Mouse (Mus musculus) midbrain, embryonic 14.5 days (tissue): ENCODE measurements at regions not wholly inside any gene's neighbourhood (a gene's known extent, or its start where the extent isn't known, plus 50 kb on each side); places are given as distances from the start of the nearest gene placed in this dataset.

Source experiments
- ATAC-seq: fragments of 200-750 bp; cut with Nextera tagmentation; 2 replicates; pipeline ENCODE4 v1.8.0; 2017; ENCODE audit warnings: moderate number of reproducible peaks, moderate library complexity; ENCODE audit not compliant: low FRiP score, low TSS enrichment
- DNase-seq: peaks from one replicate; pipeline ENCODE4 v3.0.0-alpha.2; 2015
- H3K27ac ChIP-seq: fragments of 300-500 bp; sonication (generic); replicated peaks from 2 replicates; pipeline ENCODE4 v1.5.1; 2014; ENCODE audit warnings: mild to moderate bottlenecking, low read depth, low read length, moderate library complexity
- H3K27me3 ChIP-seq: fragments of 300-500 bp; sonication (generic); 2 replicates; pipeline ENCODE4 v1.6.1; 2014; ENCODE audit warnings: low read length, control low read depth, mixed read lengths; ENCODE audit not compliant: control insufficient read depth, insufficient read depth
- H3K36me3 ChIP-seq: fragments of 300-500 bp; sonication (generic); 2 replicates; pipeline ENCODE4 v1.6.1; 2014; ENCODE audit warnings: low read length, control low read depth; ENCODE audit not compliant: control insufficient read depth, insufficient read depth
- H3K4me1 ChIP-seq: fragments of 300-500 bp; sonication (generic); 2 replicates; pipeline ENCODE4 v1.6.1; 2014; ENCODE audit warnings: mild to moderate bottlenecking, antibody characterized with exemption, low read length, control low read depth; ENCODE audit not compliant: control insufficient read depth, insufficient read depth
- H3K4me2 ChIP-seq: fragments of 300-500 bp; sonication (generic); 2 replicates; pipeline ENCODE4 v1.6.1; 2014; ENCODE audit warnings: mild to moderate bottlenecking, low read length, moderate library complexity
- H3K4me3 ChIP-seq: fragments of 300-500 bp; sonication (generic); replicated peaks from 2 replicates; pipeline ENCODE4 v1.5.1; 2014; ENCODE audit warnings: low read depth, low read length
- H3K9ac ChIP-seq: fragments of 300-500 bp; sonication (generic); replicated peaks from 2 replicates; pipeline ENCODE4 v1.6.1; 2014; ENCODE audit warnings: mild to moderate bottlenecking, low read length, moderate library complexity
- H3K9me3 ChIP-seq: fragments of 300-500 bp; sonication (generic); 2 replicates; pipeline ENCODE4 v1.6.1; 2016; ENCODE audit warnings: low read length, control low read depth, mixed read lengths; ENCODE audit not compliant: control insufficient read depth
- WGBS: fragments of 180-500 bp; shearing (Covaris S2); extraction: QIAGEN DNeasy Blood & Tissue Kit; methylation state at CpG from one replicate; pipeline ENCODE4 v1.1.7; 2014; 5-methylcytosine and 5-hydroxymethylcytosine counted together

DNA sequence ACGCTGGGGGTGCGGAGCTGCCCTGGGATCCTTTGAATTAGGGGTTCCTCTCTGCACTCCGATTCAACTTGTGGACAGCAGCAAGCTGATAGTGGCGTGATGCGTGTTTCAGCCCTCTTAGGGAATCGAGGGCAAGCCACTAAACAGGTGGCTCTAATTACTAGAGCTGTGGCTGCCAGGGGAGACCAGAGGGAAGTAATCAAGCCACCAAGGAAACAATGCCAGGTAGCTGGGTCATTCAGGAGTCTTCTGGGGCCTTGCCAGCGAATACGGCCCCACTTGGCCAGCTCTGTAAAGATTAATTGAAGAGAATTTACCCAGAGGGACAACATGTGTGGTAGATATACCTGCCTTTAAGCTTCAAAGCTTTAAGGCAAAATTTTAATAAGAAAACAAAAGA is 123.2 kb downstream of the Ifng start:
- Histone ChIP-seq H3K27me3 (no peaks in the 10 kb centered on the region), H3K9ac (no peak overlapping the region), H3K36me3 (no peaks in the 10 kb centered on the region), H3K9me3 (no peaks in the 10 kb centered on the region), H3K27ac (no peak overlapping the region), H3K4me2 (no peak overlapping the region), H3K4me1 (no peaks in the 10 kb centered on the region), H3K4me3 (no peak overlapping the region)
- WGBS: 78% methylated on average over 8 of the region's 8 CpGs
- DNase-seq (no peak), ATAC-seq (no peak)

DNA sequence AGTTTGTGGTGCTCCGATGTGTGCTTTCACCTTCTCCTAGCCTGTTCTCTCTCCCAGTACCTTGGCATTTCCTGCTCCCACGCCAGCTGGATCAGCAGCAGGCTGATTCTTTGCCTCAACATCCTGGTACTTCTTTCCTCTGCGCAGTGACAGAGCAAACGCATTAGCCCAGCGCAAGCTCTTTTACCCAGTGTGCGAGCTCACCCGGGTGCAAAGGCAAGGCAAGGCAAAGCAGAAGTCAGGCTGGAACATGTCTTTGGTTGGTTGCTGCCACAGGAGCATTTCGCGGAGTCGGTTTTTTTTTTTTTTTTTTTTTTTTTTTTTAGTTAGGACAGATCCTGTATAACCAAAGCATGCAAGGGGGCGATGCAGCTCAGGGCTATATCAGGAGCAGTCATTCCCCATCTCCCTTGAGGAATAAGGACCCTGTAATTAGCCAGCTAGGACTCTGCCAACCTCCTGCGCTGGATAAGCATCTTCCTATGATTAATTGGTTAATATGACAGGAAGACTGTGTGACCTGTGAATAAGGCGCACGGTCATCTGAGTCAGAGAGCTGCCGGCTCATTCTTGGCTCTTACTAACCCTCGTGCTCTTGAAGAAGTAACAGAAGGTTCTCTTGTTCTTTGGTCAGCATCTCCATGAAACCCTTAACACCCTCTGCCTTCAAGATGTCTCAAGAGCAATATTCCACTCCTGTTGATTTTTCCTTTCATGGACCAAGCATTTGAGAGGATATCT is 123.9 kb downstream of the Ifng start:
- no peak overlapping the region for H3K27ac ChIP-seq
- H3K36me3 ChIP-seq: no peaks in the 10 kb centered on the region
- no peak overlapping the region for H3K4me3 ChIP-seq
- no peak for ATAC-seq
- no peaks in the 10 kb centered on the region for H3K4me1 ChIP-seq
- no peak overlapping the region for H3K4me2 ChIP-seq
- H3K9ac ChIP-seq: no peak overlapping the region
- DNase-seq: no peak
- no peaks in the 10 kb centered on the region for H3K27me3 ChIP-seq
- WGBS: 85% methylated on average over 16 of the region's 16 CpGs
- no peaks in the 10 kb centered on the region for H3K9me3 ChIP-seq

DNA sequence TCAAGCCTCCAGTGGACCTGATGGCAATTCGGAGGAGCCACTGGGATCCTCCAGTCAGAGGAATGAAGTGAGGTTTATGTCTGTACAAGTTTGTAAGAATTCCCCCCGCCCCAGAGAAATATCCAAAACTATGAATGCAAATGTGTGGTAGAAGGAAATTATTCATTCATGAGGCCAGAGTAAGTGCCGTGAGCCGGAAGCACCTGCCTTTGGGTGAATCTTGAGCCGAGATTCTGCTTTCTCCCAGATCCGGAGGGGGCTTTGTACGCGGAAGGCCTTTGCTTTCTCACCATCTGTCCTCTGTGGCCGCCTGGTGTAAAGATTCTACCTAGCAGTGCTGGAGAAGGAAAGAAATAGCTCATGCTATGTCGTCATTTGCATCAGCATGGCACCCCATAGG is 127.8 kb downstream of the Ifng start:
- Histone ChIP-seq H3K4me2 (no peak overlapping the region), H3K9ac (no peak overlapping the region), H3K4me3 (no peak overlapping the region), H3K4me1 (no peaks in the 10 kb centered on the region), H3K27ac (no peak overlapping the region), H3K27me3 (no peaks in the 10 kb centered on the region), H3K9me3 (no peaks in the 10 kb centered on the region), H3K36me3 (no peaks in the 10 kb centered on the region)
- DNase-seq (no peak), ATAC-seq (no peak)
- WGBS: 80% methylated on average over 10 of the region's 10 CpGs

DNA sequence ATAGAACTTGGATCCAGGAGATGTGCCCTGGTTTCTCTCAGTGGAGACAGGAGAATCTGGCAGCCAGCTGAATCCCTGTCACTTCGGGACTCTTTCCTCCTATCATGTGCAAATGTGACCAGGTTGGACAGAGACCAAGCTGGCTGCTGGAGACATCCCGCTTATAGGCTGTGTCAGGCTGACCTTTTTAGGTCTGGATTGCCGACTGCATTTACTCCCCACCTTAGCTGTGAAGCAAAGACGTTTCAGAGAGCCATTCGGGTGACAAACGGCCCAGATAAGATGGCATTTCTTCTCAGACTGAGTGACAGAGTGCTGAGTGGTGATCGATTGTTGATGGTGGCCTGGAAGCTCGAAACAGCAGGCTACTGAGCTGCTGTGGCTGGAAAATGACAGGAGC is 128.6 kb downstream of the Ifng start:
- H3K4me1 ChIP-seq: no peaks in the 10 kb centered on the region
- no peaks in the 10 kb centered on the region for H3K36me3 ChIP-seq
- H3K9me3 ChIP-seq: no peaks in the 10 kb centered on the region
- no peaks in the 10 kb centered on the region for H3K27me3 ChIP-seq
- DNase-seq (no peak), ATAC-seq (no peak)
- no peak overlapping the region for H3K4me2 ChIP-seq
- 69% methylated on average over 8 of the region's 8 CpGs for WGBS
- H3K9ac ChIP-seq: no peak overlapping the region
- H3K27ac ChIP-seq: no peak overlapping the region
- no peak overlapping the region for H3K4me3 ChIP-seq

DNA sequence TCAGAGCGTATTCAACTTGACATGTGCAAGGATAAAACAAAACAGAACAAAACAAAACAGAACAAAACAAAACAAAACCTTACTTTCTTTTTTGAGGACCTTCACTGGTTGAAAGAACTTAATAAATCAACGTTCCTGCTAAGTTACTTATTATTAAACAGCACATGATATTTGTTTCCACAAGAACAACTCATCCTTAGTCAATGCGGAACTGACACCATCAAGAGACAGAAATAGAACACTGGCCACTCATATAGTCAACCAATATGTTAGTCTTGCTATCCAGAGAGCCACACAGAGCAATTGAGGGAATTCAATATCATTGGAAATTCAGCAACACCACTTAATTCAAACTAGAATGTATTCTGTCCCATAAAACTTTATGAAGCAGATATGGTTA is 132.4 kb downstream of the Ifng start:
- Histone ChIP-seq H3K4me1 (no peaks in the 10 kb centered on the region), H3K36me3 (no peaks in the 10 kb centered on the region), H3K4me2 (no peak overlapping the region), H3K9me3 (no peaks in the 10 kb centered on the region), H3K27ac (no peak overlapping the region), H3K4me3 (no peak overlapping the region), H3K9ac (no peak overlapping the region), H3K27me3 (no peaks in the 10 kb centered on the region)
- WGBS: 82% methylated on average over 3 of the region's 3 CpGs
- ATAC-seq: no peak
- DNase-seq: no peak

DNA sequence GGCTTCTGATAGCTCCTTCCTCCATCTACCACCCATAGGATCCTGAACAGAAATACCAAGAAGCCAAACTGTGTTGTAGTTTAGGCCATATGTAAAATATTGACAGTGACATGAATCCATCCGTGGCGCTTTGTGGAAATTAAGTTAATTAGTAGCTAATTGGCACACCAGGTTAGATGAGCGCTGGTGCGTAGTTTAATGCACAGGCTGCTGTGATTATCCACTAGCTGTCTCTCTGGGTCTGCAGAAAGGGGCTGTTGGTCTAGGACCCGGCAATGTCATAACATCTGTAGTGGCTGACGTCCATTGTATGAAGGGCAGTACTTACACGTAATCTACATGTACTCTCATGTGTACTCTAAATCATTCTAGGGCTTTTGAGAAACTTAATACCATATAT is 134.7 kb downstream of the Ifng start:
- H3K4me2 ChIP-seq: no peak overlapping the region
- DNase-seq: no peak
- H3K36me3 ChIP-seq: no peaks in the 10 kb centered on the region
- 89% methylated on average over 7 of the region's 7 CpGs for WGBS
- no peak for ATAC-seq
- no peaks in the 10 kb centered on the region for H3K4me1 ChIP-seq
- H3K9me3 ChIP-seq: peaks cover 8% of the 10 kb centered on the region; the same call in 1 of the 2 replicates
- H3K27me3 ChIP-seq: no peaks in the 10 kb centered on the region
- no peak overlapping the region for H3K9ac ChIP-seq
- no peak overlapping the region for H3K4me3 ChIP-seq
- no peak overlapping the region for H3K27ac ChIP-seq

DNA sequence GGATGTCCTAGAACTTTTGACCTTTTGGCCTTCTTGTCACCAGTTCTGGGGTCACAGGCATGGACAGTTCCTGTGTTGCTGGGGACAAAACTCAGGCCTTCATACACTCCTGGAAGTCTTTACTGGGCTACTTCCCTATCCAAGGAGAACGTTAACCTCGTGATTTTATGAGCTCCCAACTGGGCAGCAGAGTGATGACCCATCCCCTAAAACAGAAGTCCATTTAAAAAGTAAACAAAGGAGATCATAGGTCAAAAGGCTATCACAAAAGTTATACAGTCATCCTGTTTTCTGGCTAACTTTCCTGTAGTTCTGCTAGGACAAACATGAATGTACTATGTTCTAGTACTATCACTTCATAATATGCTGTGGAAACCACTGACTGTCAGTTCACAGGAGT is 140.5 kb downstream of the Ifng start:
- Histone ChIP-seq H3K36me3 (no peaks in the 10 kb centered on the region), H3K9me3 (peaks cover 8% of the 10 kb centered on the region; the same call in 1 of the 2 replicates), H3K9ac (no peak overlapping the region), H3K27ac (no peak overlapping the region), H3K4me2 (no peak overlapping the region), H3K4me3 (no peak overlapping the region), H3K4me1 (no peaks in the 10 kb centered on the region), H3K27me3 (no peaks in the 10 kb centered on the region)
- 89% methylated on average over 2 of the region's 2 CpGs for WGBS
- no peak for ATAC-seq
- no peak for DNase-seq

DNA sequence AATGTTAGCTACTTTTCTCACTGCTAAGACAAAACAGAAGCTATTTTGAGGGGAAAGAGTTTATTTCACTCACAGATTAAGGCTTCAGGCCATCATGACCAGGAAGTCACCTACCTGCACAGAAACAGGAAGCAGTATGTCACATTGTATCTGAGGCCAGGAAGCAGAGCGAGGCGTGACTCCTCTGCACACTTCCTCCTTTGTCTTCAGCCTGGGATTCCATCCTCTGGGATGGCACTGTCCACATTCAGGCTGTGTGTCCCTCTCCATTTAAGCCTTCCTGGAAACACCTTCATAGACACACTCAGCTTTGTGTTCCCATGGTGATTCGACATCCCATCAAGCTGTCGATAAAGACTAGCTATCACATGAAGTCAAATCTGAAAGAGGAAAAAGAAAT is 145.0 kb downstream of the Ifng start:
- DNase-seq: no peak
- H3K4me1 ChIP-seq: no peaks in the 10 kb centered on the region
- H3K36me3 ChIP-seq: no peaks in the 10 kb centered on the region
- no peak overlapping the region for H3K9ac ChIP-seq
- no peaks in the 10 kb centered on the region for H3K9me3 ChIP-seq
- no peak overlapping the region for H3K4me2 ChIP-seq
- H3K27ac ChIP-seq: no peak overlapping the region
- 95% methylated on average over 4 of the region's 4 CpGs for WGBS
- no peak overlapping the region for H3K4me3 ChIP-seq
- no peaks in the 10 kb centered on the region for H3K27me3 ChIP-seq
- no peak for ATAC-seq

DNA sequence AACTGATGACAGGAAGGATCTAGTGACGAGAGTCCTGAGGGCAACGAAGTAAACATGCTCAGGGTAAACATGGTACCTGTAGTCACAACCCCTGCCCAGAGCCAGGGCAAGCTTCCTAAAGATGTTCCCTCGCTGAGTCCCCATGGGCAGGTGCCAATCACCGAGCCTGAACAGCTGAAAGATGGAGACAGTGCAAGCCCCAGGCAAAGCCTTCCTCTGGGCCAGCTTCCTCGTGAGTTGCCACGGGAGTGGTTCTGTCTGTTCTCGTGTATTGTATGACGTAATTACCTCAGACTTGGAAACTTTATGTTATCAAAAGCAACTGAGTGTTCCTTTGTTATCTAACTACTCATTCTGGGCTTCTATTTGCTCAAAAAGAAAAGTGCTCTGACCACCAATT is 147.4 kb downstream of the Ifng start:
- no peak overlapping the region for H3K9ac ChIP-seq
- H3K27ac ChIP-seq: no peak overlapping the region
- H3K36me3 ChIP-seq: no peaks in the 10 kb centered on the region
- 79% methylated on average over 8 of the region's 8 CpGs for WGBS
- no peaks in the 10 kb centered on the region for H3K4me1 ChIP-seq
- H3K27me3 ChIP-seq: no peaks in the 10 kb centered on the region
- no peak overlapping the region for H3K4me3 ChIP-seq
- DNase-seq (no peak), ATAC-seq (no peak)
- no peak overlapping the region for H3K4me2 ChIP-seq
- H3K9me3 ChIP-seq: no peaks in the 10 kb centered on the region
